Mouse (Mus musculus): ENCODE results near the gene Tdp2. TPM values are rescaled to one million over a fixed set of nuclear protein-coding genes. Genes with fewer than 3 reads are reported as not detected.

Tdp2 gene
- polyA plus RNA-seq, 1 experiment from 2014 or later: 83.7 TPM

DNA sequence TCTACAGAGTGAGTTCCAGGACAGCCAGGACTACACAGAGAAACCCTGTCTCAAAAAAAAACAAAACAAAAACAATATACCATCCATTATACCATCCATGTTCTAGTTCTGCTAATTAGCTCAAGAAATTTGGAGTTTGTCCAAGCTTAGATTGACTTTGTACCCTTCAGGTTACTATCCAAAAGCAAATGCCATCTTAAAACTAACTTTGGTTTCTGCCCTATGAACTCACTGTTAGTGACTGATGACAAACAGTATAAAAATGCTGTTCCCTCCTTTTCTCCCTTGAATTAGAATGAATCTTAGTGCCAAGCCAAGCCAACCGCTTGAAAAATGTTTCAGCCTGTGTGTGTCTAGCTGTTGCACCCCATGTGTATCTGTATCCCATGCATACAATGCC is 16.9 kb upstream of the Tdp2 start:
- ATAC-seq (replicated peaks; ENCODE audit: insufficient number of reproducible peaks, low FRiP score, low TSS enrichment, low read depth): no peak
- Histone ChIP-seq H3K27me3 (ENCODE audit: control insufficient read depth, insufficient read depth, low read length) (no peaks in the 10 kb centered on the region), H3K27ac (replicated peaks; ENCODE audit: low read depth, low read length) (no peak overlapping the region), H3K4me3 (ENCODE audit: low read depth, low read length) (no peak overlapping the region), H3K4me1 (ENCODE audit: control insufficient read depth, insufficient read depth, low read length) (no peaks in the 10 kb centered on the region), H3K9me3 (replicated peaks; ENCODE audit: control insufficient read depth, low read length) (no peaks in the 10 kb centered on the region), H3K4me2 (ENCODE audit: low read depth, low read length) (no peak overlapping the region), H3K36me3 (replicated peaks; ENCODE audit: control insufficient read depth, insufficient read depth, low read depth, low read length) (peaks cover 11% of the 10 kb centered on the region), H3K9ac (replicated peaks; ENCODE audit: low read length) (no peak overlapping the region)
- WGBS: 92% methylated on average over 1 of the region's 1 CpGs
- DNase-seq (ENCODE audit: low spot score): no peak

DNA sequence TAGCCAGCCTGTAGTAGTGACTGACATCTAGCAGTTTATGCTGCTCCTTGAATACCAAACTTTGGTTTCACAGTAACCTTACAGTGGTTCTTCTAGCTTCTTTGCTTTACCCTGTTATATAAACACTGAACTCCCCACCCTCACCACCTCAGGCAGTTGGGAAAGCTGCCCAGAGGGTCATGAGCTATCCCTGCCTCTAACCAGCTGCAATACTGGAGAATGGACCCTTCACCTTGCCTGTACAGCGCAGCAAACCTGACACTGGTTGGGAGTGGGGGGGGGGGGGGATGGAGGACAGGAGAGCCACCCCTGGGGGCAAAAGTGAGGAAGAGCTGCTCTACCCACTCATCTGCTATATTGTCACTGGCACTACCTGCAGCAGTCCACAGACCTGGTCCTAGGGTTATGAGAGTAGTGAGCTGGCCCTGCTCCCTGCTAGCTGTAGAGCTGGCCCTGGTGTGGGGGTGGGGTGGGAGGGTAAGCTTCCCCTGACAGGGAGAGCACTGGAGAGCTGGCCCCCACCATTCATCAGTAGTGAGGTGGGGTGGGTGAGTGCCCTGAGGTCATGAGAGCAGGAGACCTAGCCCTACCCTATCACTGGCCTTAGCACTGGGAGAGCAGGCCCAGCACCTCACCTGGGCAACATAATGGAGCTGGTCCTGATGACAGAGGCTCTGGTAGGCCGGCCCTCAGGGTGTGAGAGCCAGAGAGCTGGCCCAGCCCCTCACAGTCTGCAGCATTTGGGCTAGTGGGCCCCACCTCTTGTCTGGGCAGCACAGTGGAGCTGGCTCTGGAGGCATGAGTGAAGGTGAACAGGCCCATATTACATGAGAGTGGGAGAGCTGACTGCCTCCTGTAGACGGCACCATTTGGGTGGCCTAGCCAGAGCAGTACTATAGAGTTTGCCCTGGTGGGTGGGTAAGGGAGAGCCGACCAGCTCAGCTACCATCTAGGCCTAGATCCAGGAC is 15.1 kb upstream of the Tdp2 start:
- ATAC-seq (replicated peaks; ENCODE audit: insufficient number of reproducible peaks, low FRiP score, low TSS enrichment, low read depth) (peak; percentile 82), DNase-seq (ENCODE audit: low spot score) (no peak)
- Histone ChIP-seq H3K9me3 (replicated peaks; ENCODE audit: control insufficient read depth, low read length) (no peaks in the 10 kb centered on the region), H3K4me1 (ENCODE audit: control insufficient read depth, insufficient read depth, low read length) (no peaks in the 10 kb centered on the region), H3K27ac (replicated peaks; ENCODE audit: low read depth, low read length) (no peak overlapping the region), H3K36me3 (replicated peaks; ENCODE audit: control insufficient read depth, insufficient read depth, low read depth, low read length) (peaks cover 6% of the 10 kb centered on the region), H3K27me3 (ENCODE audit: control insufficient read depth, insufficient read depth, low read length) (no peaks in the 10 kb centered on the region), H3K4me3 (ENCODE audit: low read depth, low read length) (no peak overlapping the region), H3K9ac (replicated peaks; ENCODE audit: low read length) (no peak overlapping the region), H3K4me2 (ENCODE audit: low read depth, low read length) (no peak overlapping the region)
- WGBS: 70% methylated on average over 4 of the region's 4 CpGs

GRCm38 (mm10) chr13:24819931-24820330 is 11.5 kb upstream of the Tdp2 start:
- Histone ChIP-seq H3K9ac (replicated peaks; ENCODE audit: low read length) (no peak overlapping the region), H3K4me1 (ENCODE audit: control insufficient read depth, insufficient read depth, low read length) (no peaks in the 10 kb centered on the region), H3K4me2 (ENCODE audit: low read depth, low read length) (no peak overlapping the region), H3K27me3 (ENCODE audit: control insufficient read depth, insufficient read depth, low read length) (no peaks in the 10 kb centered on the region), H3K36me3 (replicated peaks; ENCODE audit: control insufficient read depth, insufficient read depth, low read depth, low read length) (no peaks in the 10 kb centered on the region), H3K4me3 (ENCODE audit: low read depth, low read length) (no peak overlapping the region), H3K9me3 (replicated peaks; ENCODE audit: control insufficient read depth, low read length) (no peaks in the 10 kb centered on the region), H3K27ac (replicated peaks; ENCODE audit: low read depth, low read length) (no peak overlapping the region)
- WGBS: 80% methylated on average over 1 of the region's 1 CpGs
- ATAC-seq (replicated peaks; ENCODE audit: insufficient number of reproducible peaks, low FRiP score, low TSS enrichment, low read depth) (no peak), DNase-seq (ENCODE audit: low spot score) (no peak)

- no peaks in the 10 kb centered on the region for H3K27me3 ChIP-seq (ENCODE audit: control insufficient read depth, insufficient read depth, low read length)
- H3K4me2 ChIP-seq (ENCODE audit: low read depth, low read length): no peak overlapping the region
- no peaks in the 10 kb centered on the region for H3K9me3 ChIP-seq (replicated peaks; ENCODE audit: control insufficient read depth, low read length)
- H3K4me3 ChIP-seq (ENCODE audit: low read depth, low read length): no peak overlapping the region
- no peak for ATAC-seq (replicated peaks; ENCODE audit: insufficient number of reproducible peaks, low FRiP score, low TSS enrichment, low read depth)
- no peaks in the 10 kb centered on the region for H3K4me1 ChIP-seq (ENCODE audit: control insufficient read depth, insufficient read depth, low read length)
- WGBS: 85% methylated on average over 16 of the region's 16 CpGs
- no peak for DNase-seq (ENCODE audit: low spot score)
- no peaks in the 10 kb centered on the region for H3K36me3 ChIP-seq (replicated peaks; ENCODE audit: control insufficient read depth, insufficient read depth, low read depth, low read length)
- H3K9ac ChIP-seq (replicated peaks; ENCODE audit: low read length): no peak overlapping the region
- H3K27ac ChIP-seq (replicated peaks; ENCODE audit: low read depth, low read length): no peak overlapping the region
Observed at GRCm38 (mm10) chr13:24822663-24823343, 8.7 kb upstream of the Tdp2 start.

GRCm38 (mm10) chr13:24824647-24825046 is 6.8 kb upstream of the Tdp2 start:
- 85% methylated on average over 4 of the region's 4 CpGs for WGBS
- no peaks in the 10 kb centered on the region for H3K4me1 ChIP-seq (ENCODE audit: control insufficient read depth, insufficient read depth, low read length)
- no peak overlapping the region for H3K9ac ChIP-seq (replicated peaks; ENCODE audit: low read length)
- no peak overlapping the region for H3K4me2 ChIP-seq (ENCODE audit: low read depth, low read length)
- DNase-seq (ENCODE audit: low spot score): no peak
- no peak for ATAC-seq (replicated peaks; ENCODE audit: insufficient number of reproducible peaks, low FRiP score, low TSS enrichment, low read depth)
- H3K27ac ChIP-seq (replicated peaks; ENCODE audit: low read depth, low read length): no peak overlapping the region
- no peaks in the 10 kb centered on the region for H3K9me3 ChIP-seq (replicated peaks; ENCODE audit: control insufficient read depth, low read length)
- H3K4me3 ChIP-seq (ENCODE audit: low read depth, low read length): no peak overlapping the region
- no peaks in the 10 kb centered on the region for H3K27me3 ChIP-seq (ENCODE audit: control insufficient read depth, insufficient read depth, low read length)
- no peaks in the 10 kb centered on the region for H3K36me3 ChIP-seq (replicated peaks; ENCODE audit: control insufficient read depth, insufficient read depth, low read depth, low read length)

DNA sequence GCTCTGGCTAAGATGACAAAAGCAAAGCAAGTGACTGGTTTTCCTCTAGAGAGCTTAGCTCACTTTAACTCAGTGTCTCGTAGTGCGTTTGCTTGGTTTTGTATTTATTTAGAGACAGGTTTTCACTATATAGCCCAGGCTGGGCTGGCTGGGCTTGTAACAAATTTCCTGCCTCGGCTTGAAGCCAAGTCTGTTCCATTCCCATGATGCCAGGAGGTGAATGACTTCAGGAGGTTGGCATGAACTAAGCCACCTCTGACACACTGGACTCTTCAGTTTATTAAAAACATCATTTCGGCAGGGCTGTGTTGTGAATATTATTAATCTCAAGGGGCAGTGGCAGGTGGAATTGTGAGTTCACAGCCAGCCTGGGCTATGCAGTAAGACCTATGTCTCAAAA is 5.9 kb upstream of the Tdp2 start:
- H3K36me3 ChIP-seq (replicated peaks; ENCODE audit: control insufficient read depth, insufficient read depth, low read depth, low read length): no peaks in the 10 kb centered on the region
- H3K4me1 ChIP-seq (ENCODE audit: control insufficient read depth, insufficient read depth, low read length): no peaks in the 10 kb centered on the region
- no peak overlapping the region for H3K4me3 ChIP-seq (ENCODE audit: low read depth, low read length)
- H3K27ac ChIP-seq (replicated peaks; ENCODE audit: low read depth, low read length): no peak overlapping the region
- no peak overlapping the region for H3K9ac ChIP-seq (replicated peaks; ENCODE audit: low read length)
- H3K4me2 ChIP-seq (ENCODE audit: low read depth, low read length): no peak overlapping the region
- no peaks in the 10 kb centered on the region for H3K9me3 ChIP-seq (replicated peaks; ENCODE audit: control insufficient read depth, low read length)
- no peak for DNase-seq (ENCODE audit: low spot score)
- no peak for ATAC-seq (replicated peaks; ENCODE audit: insufficient number of reproducible peaks, low FRiP score, low TSS enrichment, low read depth)
- WGBS: 89% methylated on average over 4 of the region's 4 CpGs
- no peaks in the 10 kb centered on the region for H3K27me3 ChIP-seq (ENCODE audit: control insufficient read depth, insufficient read depth, low read length)

GRCm38 (mm10) chr13:24826116-24826515 is 5.4 kb upstream of the Tdp2 start:
- no peak for ATAC-seq (replicated peaks; ENCODE audit: insufficient number of reproducible peaks, low FRiP score, low TSS enrichment, low read depth)
- no peak overlapping the region for H3K9ac ChIP-seq (replicated peaks; ENCODE audit: low read length)

DNA sequence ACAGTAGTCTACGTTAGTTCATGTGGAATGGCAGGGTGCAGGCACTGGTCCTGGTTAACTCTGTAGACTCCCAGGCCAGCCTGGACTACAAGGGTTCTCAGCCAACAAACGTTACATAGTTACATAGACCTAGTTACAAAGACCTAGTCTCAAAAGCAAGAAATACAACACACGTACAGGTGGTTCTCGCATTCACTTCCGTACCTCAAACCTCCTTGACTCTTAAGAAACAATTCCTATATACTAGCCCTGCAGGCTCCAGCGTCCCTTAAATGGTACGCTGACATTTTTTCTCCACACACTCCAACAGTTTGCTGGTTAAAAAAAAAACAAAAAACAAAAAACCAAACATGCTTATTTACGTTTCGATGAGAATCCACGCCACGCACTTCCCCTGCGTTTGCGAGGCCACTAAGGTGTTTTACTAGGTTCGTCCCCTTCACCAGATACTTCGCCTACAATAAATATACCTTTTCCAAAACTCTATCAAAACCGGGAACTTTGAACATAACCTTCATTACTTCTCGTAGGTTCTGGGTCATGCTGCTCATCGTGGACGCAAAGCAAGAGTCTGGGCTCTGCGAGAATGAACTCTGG is 625 bp upstream of the Tdp2 start:
- Histone ChIP-seq H3K36me3 (replicated peaks; ENCODE audit: control insufficient read depth, insufficient read depth, low read depth, low read length) (no peaks in the 10 kb centered on the region), H3K27me3 (ENCODE audit: control insufficient read depth, insufficient read depth, low read length) (no peaks in the 10 kb centered on the region), H3K27ac (replicated peaks; ENCODE audit: low read depth, low read length) (no peak overlapping the region), H3K9me3 (replicated peaks; ENCODE audit: control insufficient read depth, low read length) (no peaks in the 10 kb centered on the region), H3K4me1 (ENCODE audit: control insufficient read depth, insufficient read depth, low read length) (no peaks in the 10 kb centered on the region), H3K4me3 (ENCODE audit: low read depth, low read length) (peak overlapping the region; percentile 93), H3K9ac (replicated peaks; ENCODE audit: low read length) (peak overlapping the region; percentile 67), H3K4me2 (ENCODE audit: low read depth, low read length) (peak overlapping the region; percentile 52)
- 4% methylated on average over 20 of the region's 20 CpGs for WGBS
- DNase-seq (ENCODE audit: low spot score) (peak; percentile 22), ATAC-seq (replicated peaks; ENCODE audit: insufficient number of reproducible peaks, low FRiP score, low TSS enrichment, low read depth) (no peak)

More at GRCm38 (mm10) chr13:24826116-24826515, 5.4 kb upstream of the Tdp2 start:
- Histone ChIP-seq H3K4me1 (ENCODE audit: control insufficient read depth, insufficient read depth, low read length) (no peaks in the 10 kb centered on the region), H3K27ac (replicated peaks; ENCODE audit: low read depth, low read length) (no peak overlapping the region), H3K9me3 (replicated peaks; ENCODE audit: control insufficient read depth, low read length) (no peaks in the 10 kb centered on the region), H3K4me2 (ENCODE audit: low read depth, low read length) (no peak overlapping the region), H3K4me3 (ENCODE audit: low read depth, low read length) (no peak overlapping the region), H3K36me3 (replicated peaks; ENCODE audit: control insufficient read depth, insufficient read depth, low read depth, low read length) (no peaks in the 10 kb centered on the region), H3K27me3 (ENCODE audit: control insufficient read depth, insufficient read depth, low read length) (no peaks in the 10 kb centered on the region)
- WGBS: 84% methylated on average over 7 of the region's 7 CpGs
- DNase-seq (ENCODE audit: low spot score): no peak

All from embryonic facial prominence, embryonic 11.5 days (tissue).